Mouse (Mus musculus) Patski (cell line): ENCODE data around the gene Znrd1. TPM values are rescaled to one million over a fixed set of nuclear protein-coding genes. Genes with fewer than 3 reads are reported as not detected.
A peak's percentile ranks its signal among the peaks of the same experiment; 100 is the strongest.

Source experiments
- ATAC-seq: fragments of 100-300 bp; one replicate; pipeline ENCODE4 v1.8.0; 2021
- CTCF ChIA-PET: fragments of 350-600 bp; sonication (Branson Sonifier 250); formaldehyde crosslinking; loops from one replicate; lab custom pipeline; 2022; ENCODE audit warnings: inconsistent platforms; lab: Charles Lee
- POLR2A ChIA-PET: fragments of 350-600 bp; sonication (Branson Sonifier 250); formaldehyde crosslinking; loops from one replicate; lab custom pipeline; 2022; ENCODE audit warnings: antibody characterized with exemption, inconsistent platforms; lab: Charles Lee
- DNase-seq: peaks from one replicate; pipeline ENCODE4 v3.0.0-alpha.2; 2011; ENCODE audit warnings: low read depth, low spot score
- H3K27me3 ChIP-seq: fragments of 371-371 bp; one replicate; pipeline ENCODE4 v1.5.1; 2021
- CTCF ChIP-seq: fragments of 100-300 bp; IDR thresholded peaks from one replicate; pipeline ENCODE4 v1.5.1; 2021
- in situ Hi-C: fragments of 300-500 bp; cut with MboI; formaldehyde crosslinking; loops from 3 replicates; pipeline ENCODE4 v1.11.1; 2018; ENCODE audit warnings: low pct_unique_long_range_greater_than_20kb, mixed read lengths
- polyA plus RNA-seq: library from polyadenylated mRNA; unstranded; gene quantifications from one replicate; pipeline ENCODE4 v1.2.3, GENCODE M21; 2021

Gene Znrd1
- polyA plus RNA-seq, 1 experiment from 2014 or later: 42.1 TPM

DNA sequence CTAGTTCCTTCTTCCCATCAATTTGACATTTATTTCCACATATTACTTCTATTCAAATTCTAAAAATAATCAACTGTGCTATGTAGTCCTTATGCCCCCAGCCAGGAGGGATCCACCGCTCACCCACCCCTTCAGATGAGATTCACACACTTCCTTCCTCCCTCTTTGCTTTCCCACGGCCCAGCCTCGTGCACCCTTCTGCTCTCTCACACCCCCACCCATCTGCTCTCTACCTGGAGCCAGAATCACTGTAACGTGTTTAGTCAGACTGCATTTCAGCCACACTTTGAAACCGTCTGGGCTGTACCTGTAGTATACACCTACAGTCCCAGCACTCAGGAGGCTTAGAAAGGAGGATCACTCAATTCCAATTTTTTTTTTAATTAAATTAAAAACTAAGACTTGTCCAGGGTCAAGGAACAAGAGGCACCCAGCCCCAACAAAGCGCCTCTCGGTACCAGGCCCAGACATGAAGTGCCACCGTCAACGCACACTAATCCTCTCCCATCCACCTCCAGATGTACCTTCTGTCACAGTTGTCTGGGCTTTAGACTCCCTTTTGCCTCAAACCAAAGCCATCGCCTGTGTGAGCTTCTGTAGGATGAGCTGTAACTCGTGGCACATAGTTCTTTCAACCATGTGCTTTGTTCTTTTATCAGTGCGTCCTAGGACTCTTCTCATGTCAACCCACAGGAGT is 29.0 kb downstream of the Znrd1 start:
- ChIA-PET CTCF (interaction anchor here (1.2 to 1.8 kb wide), 3 partner anchors 9 to 68 kb away, joined by 3 to 6 read pairs (median 4); no protein-coding TSS in a partner anchor), POLR2A (interaction anchor here (0.6 kb wide), 1 partner anchor 1008 kb away, joined by 4 read pairs; no protein-coding TSS in a partner anchor)
- in situ Hi-C loops: no loop called here
- H3K27me3 ChIP-seq: no peaks in the 10 kb centered on the region
- no peak for TF ChIP-seq CTCF
- ATAC-seq: no peak
- DNase-seq: no peak

DNA sequence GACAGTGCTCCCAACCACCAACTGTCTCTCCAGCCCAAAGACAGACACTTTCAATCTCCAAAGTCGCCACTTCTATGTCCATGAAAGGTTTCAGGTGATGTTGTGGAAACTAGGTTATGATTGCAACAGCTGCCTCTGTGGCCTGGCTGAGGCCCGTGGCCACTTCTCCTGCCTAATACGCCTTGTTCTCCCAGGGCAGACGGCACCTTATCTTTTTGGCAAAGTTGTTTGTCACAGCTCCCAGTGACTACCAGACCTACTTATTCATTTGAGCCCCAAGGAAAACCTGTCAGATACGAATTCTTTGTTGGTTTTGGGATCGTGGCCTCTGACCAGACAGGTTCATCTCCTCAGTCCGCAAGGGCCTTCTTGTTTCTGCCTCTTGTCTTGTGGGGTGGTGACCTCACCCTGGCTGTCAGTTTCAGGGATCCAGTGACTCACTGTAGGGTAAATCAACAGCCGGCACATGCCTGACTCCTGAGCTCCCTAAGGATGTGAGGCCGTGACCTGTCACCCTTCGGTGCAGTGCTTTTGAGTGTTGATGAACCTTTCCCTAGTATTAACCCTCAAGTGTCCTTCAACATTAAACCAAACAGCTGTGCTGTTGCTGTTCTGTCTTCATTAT is 30.8 kb downstream of the Znrd1 start:
- CTCF ChIA-PET: no interaction called here
- no peak for TF ChIP-seq CTCF
- POLR2A ChIA-PET: no interaction called here
- in situ Hi-C loops: no loop called here
- DNase-seq (no peak), ATAC-seq (no peak)
- H3K27me3 ChIP-seq: no peaks in the 10 kb centered on the region

DNA sequence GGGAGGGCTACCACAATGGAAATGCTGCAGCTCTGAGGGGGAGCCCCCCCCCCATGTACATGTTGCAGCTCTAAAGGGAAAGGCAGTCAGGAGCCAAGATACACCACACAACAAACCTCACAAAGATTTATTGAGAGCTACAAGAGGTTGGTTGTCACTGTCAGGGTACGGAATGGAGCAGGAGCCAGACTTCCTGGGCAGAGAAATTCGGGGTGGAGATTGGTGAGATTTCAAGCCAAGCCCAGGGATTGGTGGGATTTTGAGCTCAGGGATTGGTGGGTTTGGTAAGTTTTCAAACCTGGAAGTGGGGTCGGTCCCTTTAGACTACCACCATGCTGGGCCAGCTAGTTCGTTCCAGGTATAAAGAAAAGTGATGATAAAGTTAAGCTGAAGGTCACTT is 34.9 kb downstream of the Znrd1 start:
- in situ Hi-C loops: loop anchor here (5.0 kb wide), 1 partner anchor 79 kb away; the partner anchor contains the start of gene Zfp57
- H3K27me3 ChIP-seq: no peaks in the 10 kb centered on the region
- ChIA-PET CTCF (interaction anchor here (0.9 to 1.9 kb wide), 6 partner anchors 10 to 159 kb away, joined by 3 to 11 read pairs (median 3); partner anchors contain the start of gene Trim31), POLR2A (interaction anchor here (0.7 kb wide), 1 partner anchor 130 kb away, joined by 3 read pairs; no protein-coding TSS in a partner anchor)
- ATAC-seq: no peak
- DNase-seq: no peak
- TF ChIP-seq CTCF: no peak

DNA sequence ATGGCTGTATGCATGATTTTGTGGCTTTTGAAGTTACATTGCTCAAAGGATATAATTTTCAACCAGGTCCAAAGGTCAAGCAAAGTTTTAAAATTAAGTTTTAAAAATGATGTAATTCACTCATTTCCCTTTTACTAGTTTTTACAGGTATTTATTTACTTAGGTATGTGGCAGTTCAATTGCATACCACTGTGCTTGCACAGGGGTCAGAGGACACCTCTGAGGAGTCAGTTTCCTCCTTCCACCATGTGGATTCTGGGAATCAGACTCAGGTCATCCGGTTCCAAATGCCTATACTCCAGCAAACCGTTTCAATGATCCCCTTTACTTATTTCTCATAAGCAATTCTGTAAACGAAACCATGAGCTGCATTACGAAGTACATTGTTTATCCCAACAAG is 35.6 kb downstream of the Znrd1 start:
- TF ChIP-seq CTCF: no peak
- no peaks in the 10 kb centered on the region for H3K27me3 ChIP-seq
- CTCF ChIA-PET: interaction anchor here (1.1 to 1.9 kb wide), 5 partner anchors 9 to 160 kb away, joined by 3 to 11 read pairs (median 3); partner anchors contain the start of gene Trim31
- DNase-seq (no peak), ATAC-seq (no peak)
- POLR2A ChIA-PET: interaction anchor here (0.5 to 0.6 kb wide), 2 partner anchors 119 to 997 kb away, joined by 3 to 4 read pairs; no protein-coding TSS in a partner anchor
- in situ Hi-C loops: loop anchor here (5.0 kb wide), 1 partner anchor 80 kb away; the partner anchor contains the start of gene Zfp57

DNA sequence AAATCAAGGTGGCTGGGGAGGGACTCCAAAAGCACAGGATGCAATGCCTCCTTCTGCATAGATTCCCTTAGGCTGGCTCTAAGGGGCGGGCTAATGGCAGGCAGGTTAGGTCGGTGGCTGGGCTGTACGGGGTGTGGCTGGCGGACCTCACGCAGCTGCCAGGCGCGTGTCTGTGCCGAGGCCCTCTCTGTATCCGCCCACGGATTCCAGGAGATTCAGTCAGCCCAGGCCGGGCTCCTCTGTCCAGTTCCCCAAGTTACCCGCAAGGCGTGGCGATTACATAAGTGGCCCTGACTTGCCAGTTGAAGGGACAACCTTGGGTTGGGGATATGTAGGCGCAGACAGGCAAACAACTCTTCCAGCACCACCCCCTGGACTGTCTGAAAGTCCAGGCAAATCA is 38.1 kb downstream of the Znrd1 start:
- ATAC-seq (no peak), DNase-seq (no peak)
- H3K27me3 ChIP-seq: no peaks in the 10 kb centered on the region
- in situ Hi-C loops: loop anchor here (5.0 kb wide), 1 partner anchor 82 kb away; the partner anchor contains the start of gene Zfp57
- TF ChIP-seq CTCF: no peak
- POLR2A ChIA-PET: interaction anchor here (0.6 kb wide), 1 partner anchor 69 kb away, joined by 3 read pairs; no protein-coding TSS in a partner anchor
- CTCF ChIA-PET: interaction anchor here (1.6 to 1.9 kb wide), 2 partner anchors 19 to 28 kb away, joined by 3 to 6 read pairs; no protein-coding TSS in a partner anchor

DNA sequence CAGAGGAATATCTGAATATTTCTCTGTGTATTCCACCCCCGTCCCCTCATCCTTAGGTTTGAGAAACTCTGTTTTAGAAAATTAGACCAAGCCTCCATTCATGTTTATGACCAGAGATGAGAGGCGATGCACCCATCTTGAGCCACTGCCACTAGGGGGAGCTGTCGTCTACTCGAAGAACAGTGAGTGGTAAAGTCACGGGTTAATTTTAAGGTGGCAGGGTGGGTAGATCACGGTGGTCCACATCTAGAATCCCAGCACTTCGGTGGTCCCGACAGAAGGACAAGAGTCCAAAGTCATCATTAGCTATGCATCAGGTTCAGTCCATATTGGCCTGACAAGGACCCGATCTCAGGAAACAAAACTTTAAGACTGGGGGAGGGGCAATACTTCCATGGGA is 43.3 kb downstream of the Znrd1 start:
- CTCF ChIA-PET: interaction anchor here (1.1 to 7.7 kb wide), 12 partner anchors 10 to 133 kb away, joined by 3 to 51 read pairs (median 10); partner anchors contain the start of genes Trim31 and Trim40
- ATAC-seq (no peak), DNase-seq (no peak)
- in situ Hi-C loops: no loop called here
- H3K27me3 ChIP-seq: peaks cover under 1% of the 10 kb centered on the region
- TF ChIP-seq CTCF: peak; percentile 59
- POLR2A ChIA-PET: interaction anchor here (1.2 kb wide), 1 partner anchor 131 kb away, joined by 3 read pairs; no protein-coding TSS in a partner anchor

DNA sequence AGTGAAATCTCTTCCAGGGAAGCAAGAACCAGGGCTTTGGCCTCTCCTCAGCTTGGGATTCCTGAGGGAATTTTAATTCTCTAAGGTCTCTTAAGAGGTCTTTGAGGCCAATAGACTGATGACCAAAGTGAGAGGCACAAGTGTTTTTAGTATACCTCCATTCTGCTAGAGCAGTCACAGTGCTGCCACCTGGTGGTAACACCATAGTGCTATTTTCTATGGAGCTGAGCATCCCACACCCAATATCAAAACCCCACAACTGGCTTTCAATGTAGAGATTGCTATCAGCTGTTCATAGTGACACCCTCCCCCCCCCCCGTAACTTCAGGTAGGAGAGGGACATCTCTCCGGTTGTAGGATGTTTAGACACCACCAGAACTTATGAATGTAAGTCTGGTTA is 44.3 kb downstream of the Znrd1 start:
- ChIA-PET CTCF (interaction anchor here (0.8 to 7.7 kb wide), 19 partner anchors 9 to 134 kb away, joined by 3 to 51 read pairs (median 6); partner anchors contain the start of genes Trim31 and Trim40), POLR2A (interaction anchor here (1.2 kb wide), 1 partner anchor 132 kb away, joined by 3 read pairs; no protein-coding TSS in a partner anchor)
- DNase-seq (no peak), ATAC-seq (peak; percentile 76)
- peak; percentile 71 for TF ChIP-seq CTCF
- peaks cover 5% of the 10 kb centered on the region for H3K27me3 ChIP-seq
- in situ Hi-C loops: no loop called here

DNA sequence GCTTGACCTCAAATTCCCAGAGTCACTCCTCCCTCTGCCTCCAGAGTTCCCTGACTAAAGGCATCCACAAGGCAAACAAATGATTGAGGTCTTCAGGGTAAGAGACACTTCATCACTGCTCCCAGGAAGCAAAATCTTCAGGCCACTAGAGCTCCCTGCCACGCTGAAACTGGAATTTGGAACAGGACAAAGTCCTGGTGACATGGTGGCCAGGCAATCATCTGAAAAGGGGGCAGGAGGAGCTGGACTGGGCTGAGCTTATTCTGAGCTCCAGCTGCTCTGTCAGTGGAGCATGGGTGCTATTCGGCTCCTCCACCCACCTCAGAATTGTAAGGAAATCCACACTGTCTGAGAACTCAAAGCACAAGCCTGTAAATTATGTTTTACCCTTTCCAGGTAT is 46.3 kb downstream of the Znrd1 start:
- DNase-seq: no peak
- ChIA-PET CTCF (interaction anchor here (1.2 to 7.7 kb wide), 3 partner anchors 11 to 136 kb away, joined by 4 to 51 read pairs (median 11); partner anchors contain the start of gene Trim40), POLR2A (no interaction called here)
- no peak for TF ChIP-seq CTCF
- in situ Hi-C loops: no loop called here
- H3K27me3 ChIP-seq: peaks cover 7% of the 10 kb centered on the region
- no peak for ATAC-seq

DNA sequence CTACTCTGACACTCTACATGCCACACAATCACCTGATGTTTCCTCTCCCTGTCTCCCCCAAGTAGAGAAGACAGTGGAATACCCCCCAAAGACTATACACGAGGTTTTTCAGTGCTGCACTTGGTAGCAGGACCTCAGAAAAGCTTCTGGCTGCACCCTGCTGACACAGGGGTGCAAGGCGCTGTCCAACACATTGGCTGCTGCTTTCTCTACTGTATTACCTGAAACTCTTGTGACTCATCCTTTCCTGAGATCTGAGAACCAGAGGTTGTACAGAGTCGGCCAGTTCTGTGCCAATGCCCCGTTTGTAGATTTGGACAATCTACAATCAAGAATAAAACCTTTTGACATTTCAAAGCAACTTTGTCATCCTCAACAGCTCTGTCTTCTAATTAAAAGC is 48.6 kb downstream of the Znrd1 start:
- DNase-seq: no peak
- no peak for TF ChIP-seq CTCF

DNA sequence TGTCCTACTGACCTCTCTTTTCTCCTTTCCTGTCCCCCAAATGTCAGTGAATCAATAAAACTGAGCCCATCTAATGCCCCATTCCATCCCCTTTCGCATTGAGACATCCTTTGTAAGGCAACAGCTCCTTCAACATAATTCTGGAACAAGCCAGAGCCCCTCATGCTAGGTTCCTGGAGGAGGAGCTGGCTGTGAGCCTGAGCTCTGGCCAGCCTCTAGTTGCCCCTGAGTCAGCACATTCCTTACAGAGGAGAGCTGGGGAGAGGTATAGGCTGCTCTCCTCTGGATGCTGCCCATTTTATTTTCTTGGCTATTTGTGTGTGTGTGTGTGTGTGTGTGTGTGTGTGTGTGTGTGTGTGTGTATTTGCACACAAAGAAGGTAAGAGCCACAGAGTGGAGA is 50.1 kb downstream of the Znrd1 start:
- POLR2A ChIA-PET: no interaction called here
- CTCF ChIA-PET: interaction anchor here (1.8 to 1.9 kb wide), 2 partner anchors 15 to 89 kb away, joined by 5 to 10 read pairs; no protein-coding TSS in a partner anchor
- DNase-seq: no peak
- in situ Hi-C loops: no loop called here
- ATAC-seq: no peak
- H3K27me3 ChIP-seq: peaks cover 21% of the 10 kb centered on the region
- TF ChIP-seq CTCF: no peak

More for the DNA sequence above, 48.6 kb downstream of the Znrd1 start:
- CTCF ChIA-PET: interaction anchor here (7.7 kb wide), 1 partner anchor 18 kb away, joined by 51 read pairs; the partner anchor contains the start of gene Trim40
- ATAC-seq: no peak
- peaks cover 15% of the 10 kb centered on the region for H3K27me3 ChIP-seq
- POLR2A ChIA-PET: no interaction called here
- in situ Hi-C loops: no loop called here

Other genes with a start within 250 kb of the Znrd1 start
- not detected for gene H2-M10.5, start 185.6 kb downstream of the Znrd1 start, polyA plus RNA-seq
- gene H2-M10.6, start 146.4 kb downstream of the Znrd1 start, polyA plus RNA-seq: not detected
- 38.9 TPM for gene Trim26, start 121.4 kb downstream of the Znrd1 start, polyA plus RNA-seq
- gene Trim15, start 91.3 kb downstream of the Znrd1 start, polyA plus RNA-seq: 0.31 TPM
- 0.04 TPM for gene Trim10, start 89.0 kb downstream of the Znrd1 start, polyA plus RNA-seq
- gene Trim40, start 68.4 kb downstream of the Znrd1 start, polyA plus RNA-seq: not detected
- not detected for gene Trim31, start 60.4 kb downstream of the Znrd1 start, polyA plus RNA-seq
- gene Rnf39, start 15.6 kb downstream of the Znrd1 start, polyA plus RNA-seq: 0.45 TPM
- gene Ppp1r11, start 6.8 kb downstream of the Znrd1 start, polyA plus RNA-seq: 56.1 TPM
- gene Znrd1as, start within 50 bp of the Znrd1 start, polyA plus RNA-seq: 10.3 TPM
- not detected for gene 2410137M14Rik, start 22.7 kb upstream of the Znrd1 start, polyA plus RNA-seq
- 0.28 TPM for gene H2-M5, start 31.0 kb upstream of the Znrd1 start, polyA plus RNA-seq
- gene Zfp57, start 42.6 kb upstream of the Znrd1 start, polyA plus RNA-seq: 36.3 TPM
- 0.10 TPM for gene Mog, start 64.8 kb upstream of the Znrd1 start, polyA plus RNA-seq
- gene Gabbr1, start 87.4 kb upstream of the Znrd1 start, polyA plus RNA-seq: 44.4 TPM
- gene Olfr90, start 129.9 kb upstream of the Znrd1 start, polyA plus RNA-seq: not detected
- not detected for gene Olfr91, start 139.7 kb upstream of the Znrd1 start, polyA plus RNA-seq
- gene Olfr92, start 161.5 kb upstream of the Znrd1 start, polyA plus RNA-seq: not detected
- not detected for gene Olfr93, start 202.9 kb upstream of the Znrd1 start, polyA plus RNA-seq
- gene Ubd, start 235.3 kb upstream of the Znrd1 start, polyA plus RNA-seq: 0.06 TPM
- gene Olfr94, start 242.4 kb upstream of the Znrd1 start, polyA plus RNA-seq: not detected